Mouse (Mus musculus) C2C12 (cell line): ENCODE results near the gene Kbtbd12.

ENCODE experiments used
- CTCF ChIP-seq: IDR thresholded peaks from one replicate; pipeline ENCODE4 v1.5.1; 2011; ENCODE audit not compliant: control insufficient read depth, insufficient read depth, insufficient read length
- FOSL1 ChIP-seq: IDR thresholded peaks from one replicate; pipeline ENCODE4 v1.8.0; 2011; ENCODE audit warnings: mild to moderate bottlenecking, low read length; ENCODE audit not compliant: poor library complexity, insufficient read depth, severe bottlenecking
- MAX ChIP-seq: IDR thresholded peaks from one replicate; pipeline ENCODE4 v1.6.1; 2011; ENCODE audit warnings: mild to moderate bottlenecking, control low read depth
- MYOD1 ChIP-seq: IDR thresholded peaks from one replicate; pipeline ENCODE4 v1.6.1; 2011; ENCODE audit warnings: low read depth; ENCODE audit not compliant: control insufficient read depth, insufficient read length

DNA sequence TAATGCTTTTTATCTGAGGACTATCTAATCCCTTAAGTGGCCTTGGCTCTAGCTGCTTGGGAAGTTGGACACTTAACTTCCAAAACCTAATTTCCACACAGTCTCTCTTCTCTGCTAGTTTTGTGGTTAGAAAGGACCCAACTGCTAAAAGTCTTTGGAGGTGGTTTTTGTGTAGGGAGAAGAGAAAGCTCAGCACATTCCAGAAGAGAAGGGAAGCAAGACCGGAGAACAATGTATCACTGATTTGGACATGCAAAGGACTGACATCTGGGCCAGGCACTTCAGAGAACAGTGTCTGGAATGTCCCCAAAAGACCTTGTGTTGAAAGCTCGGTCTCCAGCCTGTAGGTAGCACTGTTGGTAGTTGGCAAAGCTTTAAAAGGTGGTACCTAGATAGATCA is 40.0 kb upstream of the Kbtbd12 start:
- TF ChIP-seq CTCF (no peak), MYOD1 (no peak), FOSL1 (no peak), MAX (no peak)
